Mouse (Mus musculus) CD4-positive, CD25-positive, alpha-beta regulatory T cell, adult 2 months (primary cell): ENCODE measurements around the gene Ctsz.

Experiments used
- DNase-seq: peaks from one replicate; pipeline ENCODE4 v3.0.0-alpha.2; 2012; ENCODE audit warnings: low read depth, low spot score

Gene Ctsz

GRCm38 (mm10) chr2:174438737-174439449, at the start of gene Ctsz:
Ctsz (minus strand) TSS chr2:174439039.
- DNase-seq, result peak; percentile 81

GRCm38 (mm10) chr2:174487005-174487404, 48.2 kb upstream of the Ctsz start:
- no peak for DNase-seq

- no peak for DNase-seq
These were observed 39.9 kb upstream of the Ctsz start for GRCm38 (mm10) chr2:174478746-174479145.

- no peak for DNase-seq
These were observed 38.9 kb upstream of the Ctsz start for GRCm38 (mm10) chr2:174477543-174478319.

GRCm38 (mm10) chr2:174473550-174473927, 34.7 kb upstream of the Ctsz start:
- DNase-seq, result peak; percentile 28

- peak; percentile 100 for DNase-seq
These were observed 34.1 kb upstream of the Ctsz start, which contains the start of gene Prelid3b for GRCm38 (mm10) chr2:174472818-174473549. Prelid3b (minus strand) TSS chr2:174473081.

GRCm38 (mm10) chr2:174472407-174472806, 33.6 kb upstream of the Ctsz start:
- DNase-seq, result no peak

- no peak for DNase-seq
These were observed 32.1 kb upstream of the Ctsz start for GRCm38 (mm10) chr2:174470786-174471405.

- DNase-seq, result peak; percentile 53
These were observed 31.5 kb upstream of the Ctsz start for GRCm38 (mm10) chr2:174470333-174470732.

GRCm38 (mm10) chr2:174463789-174464523, 25.1 kb upstream of the Ctsz start, which contains the start of gene Atp5e:
Atp5e (minus strand) TSS chr2:174464105.
- peak; percentile 89 for DNase-seq

GRCm38 (mm10) chr2:174463370-174463769, 24.5 kb upstream of the Ctsz start:
- no peak for DNase-seq

GRCm38 (mm10) chr2:174459365-174459764, 20.5 kb upstream of the Ctsz start:
- DNase-seq, result no peak

GRCm38 (mm10) chr2:174453681-174454080, 14.8 kb upstream of the Ctsz start:
- DNase-seq, result no peak

GRCm38 (mm10) chr2:174450353-174450752, 11.5 kb upstream of the Ctsz start, which contains the start of gene Tubb1:
Tubb1 (plus strand) TSS chr2:174450695.
- no peak for DNase-seq

GRCm38 (mm10) chr2:174448405-174448804, 9.6 kb upstream of the Ctsz start:
- DNase-seq, result no peak

- no peak for DNase-seq
These were observed 8.1 kb upstream of the Ctsz start for GRCm38 (mm10) chr2:174446905-174447304.

- no peak for DNase-seq
These were observed 7.7 kb upstream of the Ctsz start for GRCm38 (mm10) chr2:174446492-174446891.

- DNase-seq, result no peak
These were observed 6.2 kb upstream of the Ctsz start for GRCm38 (mm10) chr2:174445018-174445417.

GRCm38 (mm10) chr2:174444359-174444758, 5.5 kb upstream of the Ctsz start:
- no peak for DNase-seq

- no peak for DNase-seq
These were observed 4.2 kb upstream of the Ctsz start for GRCm38 (mm10) chr2:174443046-174443445.

GRCm38 (mm10) chr2:174442460-174442859, 3.6 kb upstream of the Ctsz start:
- peak; percentile 49 for DNase-seq
